Mouse (Mus musculus) activated CD4-positive, CD25-positive, alpha-beta regulatory T cell, adult 4 months (primary cell): ENCODE measurements around the gene Rabgef1. TPM values are rescaled to one million over a fixed set of nuclear protein-coding genes. Genes with fewer than 3 reads are reported as not detected.

ENCODE experiments used
- polyA plus RNA-seq, 2 experiments: library from polyadenylated mRNA; unstranded; fragments of 100-300 nt; shearing (Covaris generic); gene quantifications; one replicate each; pipeline ENCODE4 v1.2.1; 2017

The Rabgef1 gene
- polyA plus RNA-seq, 2 experiments from 2014 or later = 21.4 to 32.6 TPM

Other genes with a start within 250 kb of the Rabgef1 start
- gene Vkorc1l1, start 229.8 kb upstream of the Rabgef1 start, polyA plus RNA-seq = 1 to 10 TPM; 4.8 to 6.6 TPM
- 10 to 100 TPM; 46.3 to 48.2 TPM for gene Gusb, start 168.7 kb upstream of the Rabgef1 start, polyA plus RNA-seq
- 100 to 1,000 TPM in 1 of 2 experiments, 10 to 100 TPM in 1; 88.6 to 112 TPM for gene Asl, start 142.6 kb upstream of the Rabgef1 start, polyA plus RNA-seq
- 10 to 100 TPM; 43.7 to 70.6 TPM for gene Crcp, start 142.5 kb upstream of the Rabgef1 start, polyA plus RNA-seq
- 1 to 10 TPM; 1.4 to 3.1 TPM for gene Tpst1, start 98.5 kb upstream of the Rabgef1 start, polyA plus RNA-seq
- 1 to 10 TPM; 2.6 to 3.2 TPM for gene Kctd7, start 26.9 kb upstream of the Rabgef1 start, polyA plus RNA-seq
- gene Tmem248, start 45.3 kb downstream of the Rabgef1 start, polyA plus RNA-seq = 10 to 100 TPM; 13.8 to 15.1 TPM
- 100 to 1,000 TPM; 102 to 134 TPM for gene Sbds, start 83.7 kb downstream of the Rabgef1 start, polyA plus RNA-seq
- gene Tyw1, start 83.8 kb downstream of the Rabgef1 start, polyA plus RNA-seq = 10 to 100 TPM; 31.6 to 36.5 TPM
- gene Caln1, start 197.7 kb downstream of the Rabgef1 start, polyA plus RNA-seq = not detected
- not detected for gene A330070K13Rik, start 212.8 kb downstream of the Rabgef1 start, polyA plus RNA-seq